Mouse (Mus musculus): ENCODE measurements at regions not wholly inside any gene's neighbourhood (a gene's known extent, or its start where the extent isn't known, plus 50 kb on each side); places are given as distances from the start of the nearest gene placed in this dataset.

DNA sequence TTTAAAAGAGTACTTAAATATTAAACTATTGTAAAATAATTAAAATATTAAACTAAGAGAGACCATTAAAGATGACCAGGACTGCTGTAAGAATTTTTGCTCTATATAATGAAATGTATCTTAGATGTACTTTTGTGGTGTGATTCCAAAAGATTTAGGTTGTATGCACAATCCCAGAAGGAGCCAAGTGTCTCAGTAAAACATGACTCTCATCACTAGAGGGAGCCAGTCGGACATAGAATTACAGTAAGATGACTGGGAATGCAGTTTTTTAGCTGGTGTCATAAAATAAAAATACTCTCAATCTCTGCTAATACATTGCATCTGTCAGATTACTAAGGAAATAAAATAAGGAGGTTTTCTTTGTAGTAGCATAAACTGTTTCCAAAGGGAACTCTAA lies 316.9 kb upstream of the Mme start:
- Histone ChIP-seq H3K9me3 (replicated peaks; ENCODE audit: control insufficient read depth, low read length) (no peaks in the 10 kb centered on the region), H3K4me2 (ENCODE audit: low read depth, low read length) (no peak overlapping the region), H3K4me1 (ENCODE audit: control insufficient read depth, insufficient read depth) (no peaks in the 10 kb centered on the region), H3K27ac (ENCODE audit: low read depth) (no peak overlapping the region), H3K36me3 (replicated peaks; ENCODE audit: control insufficient read depth, insufficient read depth, low read length) (no peaks in the 10 kb centered on the region), H3K4me3 (ENCODE audit: low read depth, low read length) (no peak overlapping the region), H3K27me3 (ENCODE audit: control insufficient read depth, insufficient read depth, low read length) (no peaks in the 10 kb centered on the region), H3K9ac (replicated peaks; ENCODE audit: low read depth, low read length) (no peak overlapping the region)
- 7% methylated on average over 1 of the region's 1 CpGs for WGBS
- ATAC-seq (ENCODE audit: insufficient read depth, low read depth) (no peak), DNase-seq (ENCODE audit: low spot score) (peak; percentile 24)
- TF ChIP-seq EP300 (IDR thresholded peaks at IDR 0.05; ENCODE audit: low read depth) (no peak), CTCF (IDR thresholded peaks at IDR 0.05; ENCODE audit: low read depth) (peak; percentile 46)

DNA sequence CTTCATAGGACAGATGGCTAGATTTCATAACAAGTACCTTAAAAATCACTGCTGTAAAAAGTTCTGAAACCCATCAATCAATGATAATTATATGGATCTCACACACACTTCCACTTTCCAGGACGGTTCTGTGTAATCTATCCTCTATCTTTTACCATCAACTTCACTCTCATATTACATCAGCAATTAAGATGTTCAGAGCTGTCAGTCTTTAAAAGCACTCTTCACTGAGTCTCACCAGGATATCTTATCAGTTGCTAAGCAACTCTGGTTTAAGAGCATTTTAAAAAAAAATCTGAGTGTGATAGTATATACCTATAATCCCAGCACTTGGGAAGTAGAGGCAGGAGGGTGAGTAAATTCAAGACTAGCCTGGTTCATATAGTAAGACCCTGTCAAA lies 312.0 kb upstream of the Gpr149 start:
- H3K27ac ChIP-seq (ENCODE audit: low read depth): no peak overlapping the region
- 23% methylated on average over 1 of the region's 1 CpGs for WGBS
- TF ChIP-seq EP300 (IDR thresholded peaks at IDR 0.05; ENCODE audit: low read depth) (no peak), CTCF (IDR thresholded peaks at IDR 0.05; ENCODE audit: low read depth) (no peak)

DNA sequence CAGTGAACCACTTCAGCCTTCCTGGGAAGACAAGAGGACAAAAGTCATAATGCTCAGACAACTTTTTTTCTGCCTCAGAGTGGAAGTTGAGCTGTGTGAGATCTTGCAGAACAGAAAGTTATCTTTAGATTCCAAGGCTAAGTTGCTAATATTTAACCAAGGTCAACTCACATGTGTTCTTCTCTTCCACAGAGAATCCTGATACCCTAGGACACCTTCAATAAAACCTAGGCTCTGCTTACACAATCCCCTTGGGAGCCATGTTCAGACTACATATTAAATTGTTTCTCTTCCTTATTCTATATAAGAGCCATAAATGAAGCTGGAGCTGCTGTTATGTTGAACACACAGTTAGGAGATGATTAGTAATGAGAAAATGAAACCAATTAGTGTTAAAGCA lies 280.2 kb upstream of the Gpr149 start:
- no peak overlapping the region for H3K4me3 ChIP-seq (ENCODE audit: low read depth, low read length)
- no peak for ATAC-seq (ENCODE audit: insufficient read depth, low read depth)
- no peak overlapping the region for H3K27ac ChIP-seq (ENCODE audit: low read depth)
- H3K4me2 ChIP-seq (ENCODE audit: low read depth, low read length): no peak overlapping the region
- H3K36me3 ChIP-seq (replicated peaks; ENCODE audit: control insufficient read depth, insufficient read depth, low read length): no peaks in the 10 kb centered on the region
- no peaks in the 10 kb centered on the region for H3K27me3 ChIP-seq (ENCODE audit: control insufficient read depth, insufficient read depth, low read length)
- H3K9me3 ChIP-seq (replicated peaks; ENCODE audit: control insufficient read depth, low read length): no peaks in the 10 kb centered on the region
- H3K4me1 ChIP-seq (ENCODE audit: control insufficient read depth, insufficient read depth): no peaks in the 10 kb centered on the region
- DNase-seq (ENCODE audit: low spot score): no peak
- TF ChIP-seq CTCF (IDR thresholded peaks at IDR 0.05; ENCODE audit: low read depth) (no peak), EP300 (IDR thresholded peaks at IDR 0.05; ENCODE audit: low read depth) (no peak)
- H3K9ac ChIP-seq (replicated peaks; ENCODE audit: low read depth, low read length): no peak overlapping the region

More for the DNA sequence above, 312.0 kb upstream of the Gpr149 start:
- Histone ChIP-seq H3K4me3 (ENCODE audit: low read depth, low read length) (no peak overlapping the region), H3K4me2 (ENCODE audit: low read depth, low read length) (no peak overlapping the region), H3K36me3 (replicated peaks; ENCODE audit: control insufficient read depth, insufficient read depth, low read length) (no peaks in the 10 kb centered on the region), H3K27me3 (ENCODE audit: control insufficient read depth, insufficient read depth, low read length) (no peaks in the 10 kb centered on the region), H3K9me3 (replicated peaks; ENCODE audit: control insufficient read depth, low read length) (no peaks in the 10 kb centered on the region), H3K4me1 (ENCODE audit: control insufficient read depth, insufficient read depth) (no peaks in the 10 kb centered on the region), H3K9ac (replicated peaks; ENCODE audit: low read depth, low read length) (no peak overlapping the region)
- ATAC-seq (ENCODE audit: insufficient read depth, low read depth) (no peak), DNase-seq (ENCODE audit: low spot score) (no peak)

DNA sequence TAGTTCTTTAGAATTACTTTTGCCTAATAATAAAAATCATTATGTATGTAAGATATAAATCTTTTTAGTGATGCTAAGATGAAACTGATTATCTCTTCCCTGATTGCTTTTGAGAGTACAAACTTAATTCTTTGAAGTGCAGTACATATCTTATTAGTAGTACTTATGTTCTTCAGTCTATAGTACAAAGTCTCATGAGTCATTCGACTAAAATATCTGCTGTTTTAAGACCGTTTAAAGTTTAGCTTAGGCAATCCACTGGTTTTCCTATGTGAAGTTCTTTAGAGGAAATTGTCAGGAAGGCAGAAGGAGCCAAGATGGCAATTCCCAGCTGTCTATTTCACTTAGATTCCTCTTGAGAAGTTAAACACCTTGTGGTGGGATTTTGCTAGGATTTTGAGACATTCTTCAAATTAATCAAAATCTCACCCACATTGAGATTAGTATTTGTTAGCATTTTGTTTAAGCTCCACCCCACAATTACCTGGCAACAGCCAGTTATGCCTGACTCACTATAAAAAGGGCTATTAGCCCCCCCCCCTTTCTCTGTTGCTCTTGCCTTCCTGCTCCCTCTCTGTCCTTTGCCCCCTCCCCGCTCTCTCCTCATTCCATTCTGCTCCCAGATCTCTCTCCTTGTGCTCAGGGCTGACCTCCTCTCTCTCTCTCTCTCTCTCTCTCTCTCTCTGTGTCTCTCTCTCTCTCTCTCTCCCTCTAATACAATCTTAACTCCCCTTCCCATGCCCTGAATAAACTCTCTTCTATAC lies 277.6 kb upstream of the Gpr149 start:
- Histone ChIP-seq H3K36me3 (replicated peaks; ENCODE audit: control insufficient read depth, insufficient read depth, low read length) (no peaks in the 10 kb centered on the region), H3K4me3 (ENCODE audit: low read depth, low read length) (no peak overlapping the region), H3K27ac (ENCODE audit: low read depth) (no peak overlapping the region), H3K27me3 (ENCODE audit: control insufficient read depth, insufficient read depth, low read length) (no peaks in the 10 kb centered on the region), H3K9me3 (replicated peaks; ENCODE audit: control insufficient read depth, low read length) (no peaks in the 10 kb centered on the region), H3K4me1 (ENCODE audit: control insufficient read depth, insufficient read depth) (no peaks in the 10 kb centered on the region), H3K9ac (replicated peaks; ENCODE audit: low read depth, low read length) (no peak overlapping the region), H3K4me2 (ENCODE audit: low read depth, low read length) (no peak overlapping the region)
- ATAC-seq (ENCODE audit: insufficient read depth, low read depth): no peak
- no peak for DNase-seq (ENCODE audit: low spot score)
- WGBS: 71% methylated on average over 3 of the region's 3 CpGs
- no peak for TF ChIP-seq EP300 (IDR thresholded peaks at IDR 0.05; ENCODE audit: low read depth)
- TF ChIP-seq CTCF (IDR thresholded peaks at IDR 0.05; ENCODE audit: low read depth): no peak

DNA sequence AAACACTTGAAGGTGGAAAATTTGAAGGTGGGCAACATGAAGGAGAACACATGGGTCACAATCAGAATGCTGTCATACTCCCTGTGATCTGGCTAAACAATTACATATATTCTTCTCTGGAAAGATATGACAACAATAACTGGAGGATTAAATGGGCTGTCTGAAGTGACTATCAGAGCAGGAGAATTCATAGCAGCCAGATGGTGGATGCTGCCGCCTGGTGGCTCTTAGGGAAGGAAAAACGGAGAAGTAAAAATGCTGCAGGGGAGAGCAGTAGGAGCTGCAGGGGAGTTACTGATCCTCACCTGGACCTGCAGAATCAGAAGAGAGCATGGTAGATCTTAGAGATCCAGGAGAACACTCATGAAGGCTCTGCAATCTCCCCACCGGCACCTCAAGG lies 255.8 kb upstream of the Gpr149 start:
- no peak overlapping the region for H3K4me2 ChIP-seq (ENCODE audit: low read depth, low read length)
- H3K27me3 ChIP-seq (ENCODE audit: control insufficient read depth, insufficient read depth, low read length): no peaks in the 10 kb centered on the region
- 13% methylated on average over 3 of the region's 3 CpGs for WGBS
- no peak overlapping the region for H3K4me3 ChIP-seq (ENCODE audit: low read depth, low read length)
- DNase-seq (ENCODE audit: low spot score) (no peak), ATAC-seq (ENCODE audit: insufficient read depth, low read depth) (no peak)
- no peaks in the 10 kb centered on the region for H3K4me1 ChIP-seq (ENCODE audit: control insufficient read depth, insufficient read depth)
- H3K36me3 ChIP-seq (replicated peaks; ENCODE audit: control insufficient read depth, insufficient read depth, low read length): no peaks in the 10 kb centered on the region
- no peak overlapping the region for H3K9ac ChIP-seq (replicated peaks; ENCODE audit: low read depth, low read length)
- H3K9me3 ChIP-seq (replicated peaks; ENCODE audit: control insufficient read depth, low read length): no peaks in the 10 kb centered on the region
- TF ChIP-seq CTCF (IDR thresholded peaks at IDR 0.05; ENCODE audit: low read depth) (peak; percentile 31), EP300 (IDR thresholded peaks at IDR 0.05; ENCODE audit: low read depth) (no peak)
- H3K27ac ChIP-seq (ENCODE audit: low read depth): no peak overlapping the region
